Comparison of ENCODE assay signal across 22 mouse cellular contexts in the genomic region with DNA sequence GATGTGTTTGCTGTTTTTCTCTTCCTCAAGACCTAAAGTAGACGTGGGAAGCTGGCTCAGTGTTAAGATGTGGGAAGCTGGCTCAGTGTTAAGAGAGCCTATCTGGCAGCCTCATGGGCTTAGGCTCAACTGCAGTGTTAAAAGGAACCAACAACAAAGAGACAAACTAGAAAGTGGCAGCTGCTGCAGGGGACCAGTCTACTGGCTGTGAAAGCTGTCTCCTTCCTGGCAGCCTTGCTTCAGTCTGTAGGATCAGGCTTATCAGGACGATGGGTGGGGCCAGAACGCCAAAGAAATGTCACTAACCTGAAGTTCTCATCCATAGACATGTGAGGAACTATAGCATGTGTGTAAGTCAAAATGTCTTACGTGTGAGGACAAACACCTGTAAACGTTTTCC.
DNase-seq lines count a peak whose midpoint lies in the region; ATAC-seq lines count a peak whose summit lies in the region.
"Had no signal": no experiment of that assay in that cellular context is flagged by ENCODE, and none has a peak within 500 bp of the region (broad histone marks: within the 10 kb centered on the region; RNA-seq: fewer than 3 reads in every experiment).

No protein-coding gene starts in this region.

- H3K4me2 ChIP-seq in forebrain, embryonic 15.5 days (replicated peaks) = no peak overlapping the region
- no peak overlapping the region for H3K4me2 ChIP-seq in forebrain, embryonic 11.5 days (ENCODE audit: low read depth, low read length, severe bottlenecking)
- H3K4me2 ChIP-seq: limb, embryonic 12.5 days; liver, embryonic 15.5 days; midbrain, embryonic 11.5 days; neural tube, embryonic 15.5 days had no signal

- no peak overlapping the region for H3K27ac ChIP-seq in forebrain, embryonic 15.5 days (replicated peaks)
- no peak overlapping the region for H3K27ac ChIP-seq in forebrain, embryonic 11.5 days (ENCODE audit: low read depth, low read length)
- H3K27ac ChIP-seq: heart, embryonic 10.5 days; limb, embryonic 12.5 days; liver, embryonic 15.5 days; neural tube, embryonic 15.5 days had no signal

- no peak overlapping the region for H3K4me3 ChIP-seq in forebrain, embryonic 15.5 days
- no peak overlapping the region for H3K4me3 ChIP-seq in forebrain, embryonic 11.5 days (ENCODE audit: low read depth, low read length)
- H3K4me3 ChIP-seq: heart, embryonic 10.5 days; limb, embryonic 12.5 days; liver, embryonic 15.5 days; neural tube, embryonic 15.5 days had no signal

- ATAC-seq in forebrain, embryonic 15.5 days (replicated peaks) = peak; percentile 58
- no peak for ATAC-seq in forebrain, embryonic 11.5 days (replicated peaks; ENCODE audit: low FRiP score)
- ATAC-seq: activated CD4-positive, CD25-positive, alpha-beta regulatory T cell, adult 4 months; hindbrain, embryonic 16.5 days had no signal

- WGBS in forebrain, embryonic 15.5 days = 71% methylated on average over 5 of the region's 5 CpGs
- 76% methylated on average over 5 of the region's 5 CpGs for WGBS in forebrain, embryonic 11.5 days

- intact Hi-C loops in left cerebral cortex, postnatal 4 days (cut with DNase I) = no loop called here
- intact Hi-C loops in left cerebral cortex, postnatal 25 days (cut with DNase I) = no loop called here

- 0 out of 2 replicates have a peak, but pooled peaks cover 4% of the 10 kb centered on the region for H3K4me1 ChIP-seq in forebrain, embryonic 15.5 days
- H3K4me1 ChIP-seq in forebrain, embryonic 11.5 days (replicated peaks; ENCODE audit: control insufficient read depth, insufficient read depth, low read length) = no peaks in the 10 kb centered on the region
- H3K4me1 ChIP-seq: limb, embryonic 12.5 days; liver, embryonic 15.5 days; neural tube, embryonic 15.5 days had no signal

- no peaks in the 10 kb centered on the region for H3K27me3 ChIP-seq in forebrain, embryonic 15.5 days
- H3K27me3 ChIP-seq in forebrain, embryonic 11.5 days (ENCODE audit: control insufficient read depth, insufficient read depth, low read length) = no peaks in the 10 kb centered on the region
- H3K27me3 ChIP-seq: limb, embryonic 12.5 days; liver, embryonic 15.5 days; neural tube, embryonic 15.5 days had no signal

- DNase-seq in forebrain, embryonic 11.5 days (ENCODE audit: low spot score) = no peak
- peak; percentile 39 for DNase-seq in left cerebral cortex, adult 11 months (ENCODE audit: low spot score)
- DNase-seq in left cerebral cortex, postnatal 4 days = no peak
- DNase-seq in left cerebral cortex, postnatal 25 days (ENCODE audit: low spot score in 2 of 2) = peak; percentile 45 to 89
- DNase-seq in telencephalon, adult 2 months (ENCODE audit: low read depth, low spot score) = peak; percentile 88
- DNase-seq in kidney, postnatal 10 days = no peak
- DNase-seq in kidney, postnatal 14 days = no peak
- DNase-seq: adrenal gland, postnatal 25 days; cerebellum, postnatal 36 days; gastrocnemius, postnatal 25 days; heart, postnatal 14 days; kidney, adult 9 months; lung, postnatal 10 days; retina, postnatal 1 day had no signal

- H3K9me3 ChIP-seq in forebrain, embryonic 15.5 days = no peaks in the 10 kb centered on the region
- no peaks in the 10 kb centered on the region for H3K9me3 ChIP-seq in forebrain, embryonic 11.5 days (ENCODE audit: control insufficient read depth, low read length)
- H3K9me3 ChIP-seq: heart, embryonic 10.5 days; limb, embryonic 12.5 days; liver, embryonic 15.5 days; neural tube, embryonic 15.5 days had no signal

- no peak overlapping the region for H3K9ac ChIP-seq in forebrain, embryonic 15.5 days (replicated peaks)
- H3K9ac ChIP-seq in forebrain, embryonic 11.5 days (ENCODE audit: low read length) = no peak overlapping the region
- H3K9ac ChIP-seq: limb, embryonic 12.5 days; liver, embryonic 15.5 days; neural tube, embryonic 15.5 days had no signal

- H3K36me3 ChIP-seq in forebrain, embryonic 15.5 days = no peaks in the 10 kb centered on the region
- H3K36me3 ChIP-seq in forebrain, embryonic 11.5 days (ENCODE audit: control insufficient read depth, insufficient read depth, low read length) = no peaks in the 10 kb centered on the region

Comparison
In these comparisons a context has a peak if more than half of its experiments do, and no peak if none do; other contexts are left out.
1. DNase-seq: peak in left cerebral cortex, adult 11 months (single experiment), left cerebral cortex, postnatal 25 days (2 of 2) and telencephalon, adult 2 months (single experiment); none in forebrain, embryonic 11.5 days (single experiment), left cerebral cortex, postnatal 4 days (single experiment), kidney, postnatal 10 days (single experiment) and kidney, postnatal 14 days (single experiment).